Mouse (Mus musculus): Measurements from ENCODE around the gene P3h2. TPM values are rescaled to one million over a fixed set of nuclear protein-coding genes. Genes with fewer than 3 reads are reported as not detected.

P3h2 gene
- 2.4 and 4.0 TPM in 2 replicates for polyA plus RNA-seq (2015; fragmentation: Nextera tagmentation; extraction: Ambion mirVana)

DNA sequence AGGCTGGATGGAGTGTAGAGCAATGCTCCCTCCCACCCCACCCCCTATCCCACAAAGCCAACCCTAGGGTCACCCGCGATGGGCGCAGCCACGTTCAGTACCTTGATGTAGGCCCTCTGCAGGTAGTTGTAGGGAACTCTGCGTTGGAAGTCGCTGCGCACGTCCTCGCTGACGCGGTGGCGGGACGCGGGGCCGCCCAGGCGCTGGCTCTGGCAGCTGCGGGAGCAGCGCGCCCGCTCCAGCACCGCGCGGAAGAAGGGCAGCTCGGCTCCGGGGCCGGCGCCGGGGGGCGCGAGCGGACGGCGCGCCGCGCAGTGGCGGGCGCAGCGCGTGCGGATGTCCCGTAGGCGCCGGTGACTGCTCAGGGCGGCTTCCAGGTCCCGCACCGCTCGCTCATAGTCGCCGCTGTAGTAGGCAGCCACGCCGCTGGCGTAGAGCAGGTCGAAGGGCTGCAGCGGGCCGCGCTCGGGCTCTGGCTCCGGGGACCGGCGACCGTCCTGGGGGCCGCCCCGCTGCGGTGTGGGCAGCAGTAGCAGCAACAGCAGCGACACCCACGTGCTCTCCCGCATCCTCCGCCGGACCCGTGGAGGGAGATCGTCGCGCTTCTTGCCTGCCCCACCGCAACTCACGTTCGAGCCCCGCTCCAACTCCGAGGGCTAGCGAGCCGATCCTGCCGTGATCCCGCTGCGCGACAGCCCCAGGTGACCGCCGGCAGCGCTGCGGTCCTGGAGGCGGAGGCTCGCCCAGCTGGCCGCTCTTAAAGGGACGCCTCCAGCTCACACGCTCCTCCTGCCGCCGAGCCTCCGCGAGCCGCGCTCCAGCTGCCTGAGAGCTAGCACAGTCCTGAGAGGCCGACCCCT, at the start of gene P3h2:
Gene P3h2, minus strand, starts transcription at position 670 of the 860 bp plus-strand sequence.

All from spleen, postnatal 0 days (tissue).